Mouse (Mus musculus) yolk sac, embryonic 10.5 days (tissue): ENCODE results near the gene Pdzk1.

Experiments used
- DNase-seq: peaks from one replicate; pipeline ENCODE4 v3.0.0-alpha.2; 2017; ENCODE audit warnings: low spot score

Pdzk1 gene

GRCm38 (mm10) chr3:96882061-96882849 is 53.2 kb downstream of the Pdzk1 start:
- DNase-seq: no peak

GRCm38 (mm10) chr3:96883690-96884089 is 54.6 kb downstream of the Pdzk1 start:
- no peak for DNase-seq

GRCm38 (mm10) chr3:96902336-96902999 is 73.4 kb downstream of the Pdzk1 start:
- no peak for DNase-seq

- DNase-seq: no peak
Observed at GRCm38 (mm10) chr3:96904393-96904792, 75.3 kb downstream of the Pdzk1 start, which contains the start of gene Gja5. TSS of gene Gja5 (plus strand) at chr3:96904693.

GRCm38 (mm10) chr3:96904851-96905541 is 75.9 kb downstream of the Pdzk1 start, which contains the start of gene Gpr89:
TSS of gene Gpr89 (minus strand) at chr3:96905346.
- peak; percentile 94 for DNase-seq

- no peak for DNase-seq
Observed at GRCm38 (mm10) chr3:96905592-96905991, 76.5 kb downstream of the Pdzk1 start.
